Mouse (Mus musculus) heart, embryonic 10.5 days (tissue): ENCODE results near the gene Elavl4. TPM values are rescaled to one million over a fixed set of nuclear protein-coding genes. Genes with fewer than 3 reads are reported as not detected.

Experiments used
- DNase-seq: peaks from one replicate; pipeline ENCODE4 v3.0.0-alpha.2; 2017; ENCODE audit warnings: low spot score
- H3K27ac ChIP-seq: fragments of 300-500 bp; sonication (generic); 2 replicates; pipeline ENCODE4 v1.5.1; 2016; ENCODE audit warnings: mild to moderate bottlenecking
- H3K27me3 ChIP-seq: fragments of 300-500 bp; sonication (generic); 2 replicates; pipeline ENCODE4 v1.6.1; 2016; ENCODE audit warnings: mild to moderate bottlenecking; ENCODE audit not compliant: poor library complexity, insufficient read depth, severe bottlenecking
- H3K36me3 ChIP-seq: fragments of 300-500 bp; sonication (generic); 2 replicates; pipeline ENCODE4 v1.6.1; 2016; ENCODE audit warnings: mild to moderate bottlenecking, moderate library complexity
- H3K4me1 ChIP-seq: fragments of 300-500 bp; sonication (generic); 2 replicates; pipeline ENCODE4 v1.6.1; 2016; ENCODE audit warnings: mild to moderate bottlenecking
- H3K4me3 ChIP-seq: fragments of 300-500 bp; sonication (generic); 2 replicates; pipeline ENCODE4 v1.5.1; 2016; ENCODE audit warnings: mild to moderate bottlenecking, moderate library complexity
- H3K9me3 ChIP-seq: fragments of 300-500 bp; sonication (generic); 2 replicates; pipeline ENCODE4 v1.6.1; 2016; ENCODE audit warnings: mild to moderate bottlenecking, moderate library complexity
- WGBS: fragments of 180-500 bp; shearing (Covaris S2); methylation state at CpG from one replicate; pipeline ENCODE4 v1.1.7; 2016; 5-methylcytosine and 5-hydroxymethylcytosine counted together
- polyA plus RNA-seq: library from polyadenylated mRNA; unstranded; fragments of >200 nt; fragmentation: Nextera tagmentation; extraction: Ambion mirVana; gene quantifications from 2 replicates; pipeline ENCODE4 v1.2.1, GENCODE M21; 2016

Elavl4 gene
- 4.6 and 5.2 TPM in 2 replicates for polyA plus RNA-seq

DNA sequence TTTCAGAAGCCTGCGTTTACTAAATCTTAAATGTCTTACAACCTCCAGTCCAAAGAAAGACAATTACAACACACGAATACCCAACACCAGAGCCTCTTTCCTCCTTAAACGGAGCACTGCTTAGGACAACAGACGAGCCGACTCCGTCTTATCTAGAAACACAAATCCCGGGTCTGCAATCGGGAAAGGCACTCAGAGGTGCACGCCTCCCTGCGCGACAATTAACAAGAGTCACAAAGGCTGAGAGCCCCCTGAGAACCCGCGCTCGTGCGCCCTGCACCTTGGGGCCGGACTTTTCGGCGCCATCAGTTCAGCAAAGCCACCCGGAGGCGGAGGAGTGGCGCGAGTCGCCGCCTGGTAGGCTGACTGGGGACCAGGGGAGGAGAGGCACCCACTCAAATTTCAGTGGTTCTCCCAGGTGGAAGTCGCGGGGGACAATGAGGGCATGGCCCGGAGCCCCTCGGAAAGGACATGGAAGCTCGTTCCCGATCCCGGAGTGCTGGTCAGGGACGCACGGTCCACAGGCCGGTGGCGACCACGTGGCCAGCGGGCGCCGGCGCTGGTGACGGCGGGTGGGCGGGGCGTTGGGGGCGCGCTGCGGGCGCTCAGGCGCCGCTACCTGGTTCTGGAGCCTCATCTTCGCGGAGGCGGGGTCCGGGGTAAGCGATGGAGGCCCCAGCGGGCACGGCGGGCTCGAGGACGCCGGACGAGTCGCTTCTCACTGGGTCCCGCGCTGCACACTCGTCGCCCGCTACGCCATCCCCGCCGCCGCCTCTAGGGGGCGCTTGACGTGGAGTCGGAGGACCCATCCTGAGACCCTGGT, at the start of gene Elavl4:
Gene Elavl4, minus strand, starts transcription at position 732 of the 823 bp plus-strand sequence.
- H3K27me3 ChIP-seq: no peaks in the 10 kb centered on the region
- H3K4me3 ChIP-seq: peak within 1 kb of the TSS; percentile 72
- H3K4me1 ChIP-seq: no peaks in the 10 kb centered on the region
- peak; percentile 94 for DNase-seq
- no peaks in the 10 kb centered on the region for H3K9me3 ChIP-seq
- H3K27ac ChIP-seq: peak within 1 kb of the TSS; percentile 94
- WGBS: under 1% methylated on average over 75 of the region's 75 CpGs
- no peaks in the 10 kb centered on the region for H3K36me3 ChIP-seq

DNA sequence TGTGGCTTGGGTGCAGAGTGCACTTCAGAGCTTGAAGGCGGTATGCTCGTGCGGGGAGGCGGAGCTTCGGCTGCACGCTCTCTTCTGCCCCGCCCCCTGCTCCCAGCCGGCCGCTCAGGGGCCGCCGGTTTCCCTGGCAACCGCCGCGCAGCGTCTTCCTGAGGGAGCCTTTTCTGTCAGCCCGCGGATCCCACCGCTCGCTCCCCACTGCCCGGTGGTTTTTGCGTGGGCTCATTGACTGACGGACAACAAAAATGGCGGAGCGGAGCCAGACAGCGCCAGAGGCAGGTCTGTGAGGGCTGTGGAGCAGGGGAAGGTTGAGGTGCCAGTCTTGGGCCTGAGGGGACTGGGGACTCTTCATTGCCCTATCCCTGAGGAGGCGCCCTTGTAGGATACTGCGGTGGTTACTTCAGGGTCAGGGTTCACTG, 45.9 kb upstream of the Elavl4 start, which contains the start of gene Agbl4:
Gene Agbl4, plus strand, starts transcription at position 44 of the 428 bp plus-strand sequence.
- Histone ChIP-seq H3K36me3 (no peaks in the 10 kb centered on the region), H3K9me3 (no peaks in the 10 kb centered on the region), H3K4me3 (peak within 1 kb of the TSS; percentile 72), H3K27me3 (no peaks in the 10 kb centered on the region), H3K4me1 (peaks cover 6% of the 10 kb centered on the region; the same call in 1 of the 2 replicates), H3K27ac (peak within 1 kb of the TSS; percentile 36; the same call in 1 of the 2 replicates)
- WGBS: 1% methylated on average over 27 of the region's 27 CpGs
- DNase-seq: peak; percentile 87

DNA sequence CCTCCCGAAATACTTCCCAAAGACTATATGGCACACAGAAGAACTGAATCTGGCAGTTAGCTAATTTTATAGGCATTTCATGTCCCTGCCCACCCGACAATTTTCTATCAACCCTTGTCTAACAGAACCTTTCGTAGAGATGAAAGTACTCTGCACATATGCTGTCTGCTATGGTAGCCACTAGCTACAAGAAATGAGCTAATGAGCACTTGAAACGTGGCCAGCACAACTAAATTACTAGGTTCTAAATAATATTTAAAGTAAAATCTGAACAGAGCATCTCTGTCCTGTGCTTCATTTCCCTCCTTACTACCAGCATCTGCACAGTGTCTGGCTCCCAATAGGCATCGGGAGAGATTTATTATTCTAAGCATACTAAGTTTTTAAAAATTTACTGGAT, 44.5 kb upstream of the Elavl4 start:
- Histone ChIP-seq H3K36me3 (no peaks in the 10 kb centered on the region), H3K9me3 (no peaks in the 10 kb centered on the region), H3K4me1 (peaks cover 6% of the 10 kb centered on the region; the same call in 1 of the 2 replicates), H3K4me3 (no peak overlapping the region), H3K27ac (no peak overlapping the region), H3K27me3 (no peaks in the 10 kb centered on the region)
- DNase-seq: no peak
- 83% methylated on average over 5 of the region's 5 CpGs for WGBS

- H3K27ac ChIP-seq: no peak overlapping the region
- no peaks in the 10 kb centered on the region for H3K36me3 ChIP-seq
- no peaks in the 10 kb centered on the region for H3K27me3 ChIP-seq
- no peaks in the 10 kb centered on the region for H3K9me3 ChIP-seq
- H3K4me3 ChIP-seq: no peak overlapping the region
- no peak for DNase-seq
- WGBS: 79% methylated on average over 2 of the region's 2 CpGs
- H3K4me1 ChIP-seq: no peaks in the 10 kb centered on the region
These were observed 8.9 kb upstream of the Elavl4 start for GRCm38 (mm10) chr4:110360568-110360967.

DNA sequence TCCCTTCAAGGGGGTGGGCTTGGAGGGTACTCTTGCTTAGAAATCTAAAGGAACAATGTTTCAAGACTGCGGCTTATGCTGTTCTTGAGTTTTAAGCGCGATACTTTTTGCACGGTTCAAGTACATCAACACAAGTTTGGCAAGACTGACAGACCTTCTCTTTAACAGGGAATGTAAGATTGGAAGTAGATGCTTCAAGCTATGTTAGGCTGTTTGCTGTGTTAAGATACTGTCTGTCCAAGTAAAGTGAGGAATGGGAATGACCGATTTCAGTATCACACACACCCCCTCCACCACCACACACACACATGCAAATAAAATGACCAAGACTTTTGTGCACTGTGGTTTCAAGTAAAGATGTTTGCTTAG, 276 bp upstream of the Elavl4 start:
- Histone ChIP-seq H3K4me1 (no peaks in the 10 kb centered on the region), H3K27ac (peak overlapping the region; percentile 94), H3K4me3 (peak overlapping the region; percentile 72), H3K9me3 (no peaks in the 10 kb centered on the region), H3K27me3 (no peaks in the 10 kb centered on the region), H3K36me3 (no peaks in the 10 kb centered on the region)
- DNase-seq: no peak
- WGBS: 7% methylated on average over 5 of the region's 5 CpGs

DNA sequence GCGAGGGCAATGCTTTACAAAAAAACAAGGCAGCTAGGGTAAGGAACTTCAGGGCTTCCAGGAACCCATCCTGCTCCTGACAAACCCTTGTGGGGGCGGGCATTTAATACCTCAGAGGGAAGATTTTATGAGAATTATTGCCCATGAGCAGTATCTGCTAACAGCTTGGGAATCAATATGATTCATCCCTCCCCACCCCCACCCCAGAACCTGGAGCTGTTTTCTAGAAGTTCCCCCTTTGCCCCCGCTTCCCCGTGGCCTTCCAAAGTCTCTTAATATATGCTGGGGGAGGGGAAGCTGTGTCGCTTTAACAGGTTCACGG, 892 bp downstream of the Elavl4 start:
- DNase-seq: no peak
- WGBS: 12% methylated on average over 6 of the region's 6 CpGs
- H3K4me1 ChIP-seq: no peaks in the 10 kb centered on the region
- no peaks in the 10 kb centered on the region for H3K36me3 ChIP-seq
- H3K9me3 ChIP-seq: no peaks in the 10 kb centered on the region
- peak overlapping the region; percentile 72 for H3K4me3 ChIP-seq
- H3K27me3 ChIP-seq: no peaks in the 10 kb centered on the region
- H3K27ac ChIP-seq: peak overlapping the region; percentile 94

DNA sequence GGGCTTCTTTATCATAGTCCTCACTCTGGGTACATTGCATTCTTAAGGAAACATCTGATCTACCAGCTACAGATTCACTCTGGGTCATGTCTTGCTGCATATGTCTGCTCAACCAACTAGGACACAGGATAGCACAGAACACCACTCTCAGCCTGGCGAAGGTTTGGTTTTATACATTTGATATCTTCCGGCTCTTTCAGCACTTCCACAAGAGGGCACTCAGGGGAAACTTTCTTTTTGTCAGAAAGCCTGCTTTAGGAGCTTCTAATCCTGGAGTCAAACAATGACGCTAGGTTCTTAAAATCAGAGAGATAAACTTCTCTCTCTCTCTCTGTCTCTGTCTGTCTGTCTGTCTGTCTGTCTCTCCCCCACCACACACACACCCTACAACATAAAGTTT, 27.8 kb downstream of the Elavl4 start:
- Histone ChIP-seq H3K4me3 (no peak overlapping the region), H3K9me3 (no peaks in the 10 kb centered on the region), H3K27me3 (no peaks in the 10 kb centered on the region), H3K27ac (no peak overlapping the region), H3K36me3 (no peaks in the 10 kb centered on the region), H3K4me1 (no peaks in the 10 kb centered on the region)
- DNase-seq: no peak
- 49% methylated on average over 3 of the region's 3 CpGs for WGBS

GRCm38 (mm10) chr4:110312126-110312525, 39.6 kb downstream of the Elavl4 start:
- no peak for DNase-seq
- H3K4me3 ChIP-seq: no peak overlapping the region
- H3K36me3 ChIP-seq: no peaks in the 10 kb centered on the region
- no peaks in the 10 kb centered on the region for H3K4me1 ChIP-seq
- no peaks in the 10 kb centered on the region for H3K27me3 ChIP-seq
- WGBS: 39% methylated on average over 1 of the region's 1 CpGs
- no peak overlapping the region for H3K27ac ChIP-seq
- H3K9me3 ChIP-seq: no peaks in the 10 kb centered on the region

GRCm38 (mm10) chr4:110306972-110307371, 44.7 kb downstream of the Elavl4 start:
- Histone ChIP-seq H3K4me1 (no peaks in the 10 kb centered on the region), H3K9me3 (no peaks in the 10 kb centered on the region), H3K27ac (no peak overlapping the region), H3K4me3 (no peak overlapping the region), H3K36me3 (no peaks in the 10 kb centered on the region), H3K27me3 (no peaks in the 10 kb centered on the region)
- WGBS: 66% methylated on average over 5 of the region's 5 CpGs
- no peak for DNase-seq

DNA sequence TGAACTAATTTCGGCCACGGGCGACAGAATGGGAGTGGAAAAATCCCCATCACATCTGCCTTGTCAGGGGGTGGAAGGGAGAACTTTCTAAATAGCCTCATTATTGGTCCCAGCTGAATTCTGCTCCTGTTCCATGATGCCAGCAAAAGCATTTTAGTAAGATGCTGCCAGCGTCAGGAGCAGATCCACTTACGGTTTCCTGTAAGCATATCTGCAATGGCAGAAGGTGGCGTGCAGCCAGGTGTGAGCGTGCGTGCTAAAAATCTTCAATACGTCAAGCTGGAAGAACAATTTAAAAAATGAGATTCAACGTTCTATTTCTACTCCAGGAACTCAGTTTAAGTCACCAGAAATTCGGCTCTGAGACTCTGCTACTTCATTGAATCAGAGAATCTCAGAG, 45.1 kb downstream of the Elavl4 start:
- 89% methylated on average over 11 of the region's 11 CpGs for WGBS

GRCm38 (mm10) chr4:110295793-110296192, 55.9 kb downstream of the Elavl4 start:
- 77% methylated on average over 3 of the region's 3 CpGs for WGBS
- H3K27ac ChIP-seq: no peak overlapping the region
- H3K9me3 ChIP-seq: no peaks in the 10 kb centered on the region
- H3K4me1 ChIP-seq: no peaks in the 10 kb centered on the region
- H3K27me3 ChIP-seq: no peaks in the 10 kb centered on the region
- H3K36me3 ChIP-seq: no peaks in the 10 kb centered on the region
- H3K4me3 ChIP-seq: no peak overlapping the region
- no peak for DNase-seq

More for the DNA sequence above, 45.1 kb downstream of the Elavl4 start:
- H3K4me1 ChIP-seq: no peaks in the 10 kb centered on the region
- DNase-seq: no peak
- H3K4me3 ChIP-seq: no peak overlapping the region
- H3K27ac ChIP-seq: no peak overlapping the region
- no peaks in the 10 kb centered on the region for H3K27me3 ChIP-seq
- no peaks in the 10 kb centered on the region for H3K36me3 ChIP-seq
- H3K9me3 ChIP-seq: no peaks in the 10 kb centered on the region

DNA sequence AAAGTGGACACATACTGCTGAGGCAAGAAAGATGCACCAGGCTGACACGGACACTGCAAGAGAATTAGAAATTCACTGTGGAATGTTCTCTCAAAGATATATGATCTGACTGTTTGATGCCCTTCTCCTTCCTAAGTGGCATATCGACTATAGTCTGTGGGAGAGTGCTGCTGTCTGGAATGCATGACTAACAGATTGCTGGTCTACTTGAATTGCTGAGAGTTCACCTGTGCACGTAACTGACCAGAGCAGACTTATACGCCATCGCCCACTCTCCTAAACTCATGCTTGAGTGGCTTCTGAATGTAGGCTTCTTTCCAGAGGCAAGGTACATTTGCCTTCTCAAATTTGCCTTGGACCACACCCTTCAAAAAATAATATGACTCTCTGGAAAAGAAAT, 58.5 kb downstream of the Elavl4 start:
- H3K36me3 ChIP-seq: no peaks in the 10 kb centered on the region
- H3K27me3 ChIP-seq: no peaks in the 10 kb centered on the region
- no peaks in the 10 kb centered on the region for H3K9me3 ChIP-seq
- no peak for DNase-seq
- H3K27ac ChIP-seq: no peak overlapping the region
- WGBS: 80% methylated on average over 5 of the region's 5 CpGs
- H3K4me3 ChIP-seq: no peak overlapping the region
- H3K4me1 ChIP-seq: no peaks in the 10 kb centered on the region

- WGBS: 75% methylated on average over 10 of the region's 10 CpGs
- no peaks in the 10 kb centered on the region; the same call in 1 of the 2 replicates for H3K4me1 ChIP-seq
- no peak overlapping the region for H3K27ac ChIP-seq
- no peak overlapping the region for H3K4me3 ChIP-seq
- no peaks in the 10 kb centered on the region for H3K27me3 ChIP-seq
- DNase-seq: no peak
- no peaks in the 10 kb centered on the region for H3K36me3 ChIP-seq
- no peaks in the 10 kb centered on the region for H3K9me3 ChIP-seq
These were observed 59.2 kb downstream of the Elavl4 start for GRCm38 (mm10) chr4:110292471-110292870.
